Mouse (Mus musculus) CD8-positive naive resting alpha-beta T cell, adult 57 days (primary cell): ENCODE measurements around the gene Hectd3. TPM values are rescaled to one million over a fixed set of nuclear protein-coding genes. Genes with fewer than 3 reads are reported as not detected.

Source experiments
- total RNA-seq: library from RNA; stranded (reverse); gene quantifications from one replicate; pipeline ENCODE4 v1.2.4, GENCODE M21; 2023

Hectd3 gene
- total RNA-seq = 38.4 TPM

DNA sequence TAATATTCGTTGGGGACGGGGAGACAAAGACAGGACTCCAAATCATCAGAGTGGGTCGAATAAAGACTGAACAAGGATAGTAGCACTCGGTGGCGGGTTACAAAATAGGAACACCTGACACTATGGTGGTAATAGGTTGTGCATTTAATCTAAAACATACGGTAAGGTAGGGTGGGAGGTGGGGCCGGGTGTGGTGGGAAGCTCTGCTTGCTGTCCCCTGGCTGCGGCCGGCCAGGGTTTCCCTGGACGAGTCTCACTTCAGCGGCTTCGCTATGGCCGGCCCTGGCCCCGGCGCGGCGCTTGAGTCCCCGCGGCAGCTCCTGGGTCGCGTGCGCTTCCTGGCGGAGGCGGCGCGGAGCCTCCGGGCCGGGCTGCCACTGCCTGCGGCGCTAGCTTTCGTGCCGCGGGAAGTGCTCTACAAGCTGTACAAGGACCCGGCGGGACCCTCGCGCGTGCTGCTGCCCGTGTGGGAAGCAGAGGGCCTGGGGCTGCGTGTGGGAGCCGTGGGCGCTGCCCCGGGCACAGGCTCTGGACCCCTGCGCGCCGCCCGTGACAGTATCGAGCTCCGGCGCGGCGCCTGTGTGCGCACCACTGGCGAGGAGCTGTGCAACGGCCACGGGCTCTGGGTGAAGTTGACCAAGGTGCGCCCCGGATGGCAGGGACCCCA is at the start of gene Hectd3:
Hectd3 (plus strand) TSS at position 187 of the 667 bp plus-strand sequence.

DNA sequence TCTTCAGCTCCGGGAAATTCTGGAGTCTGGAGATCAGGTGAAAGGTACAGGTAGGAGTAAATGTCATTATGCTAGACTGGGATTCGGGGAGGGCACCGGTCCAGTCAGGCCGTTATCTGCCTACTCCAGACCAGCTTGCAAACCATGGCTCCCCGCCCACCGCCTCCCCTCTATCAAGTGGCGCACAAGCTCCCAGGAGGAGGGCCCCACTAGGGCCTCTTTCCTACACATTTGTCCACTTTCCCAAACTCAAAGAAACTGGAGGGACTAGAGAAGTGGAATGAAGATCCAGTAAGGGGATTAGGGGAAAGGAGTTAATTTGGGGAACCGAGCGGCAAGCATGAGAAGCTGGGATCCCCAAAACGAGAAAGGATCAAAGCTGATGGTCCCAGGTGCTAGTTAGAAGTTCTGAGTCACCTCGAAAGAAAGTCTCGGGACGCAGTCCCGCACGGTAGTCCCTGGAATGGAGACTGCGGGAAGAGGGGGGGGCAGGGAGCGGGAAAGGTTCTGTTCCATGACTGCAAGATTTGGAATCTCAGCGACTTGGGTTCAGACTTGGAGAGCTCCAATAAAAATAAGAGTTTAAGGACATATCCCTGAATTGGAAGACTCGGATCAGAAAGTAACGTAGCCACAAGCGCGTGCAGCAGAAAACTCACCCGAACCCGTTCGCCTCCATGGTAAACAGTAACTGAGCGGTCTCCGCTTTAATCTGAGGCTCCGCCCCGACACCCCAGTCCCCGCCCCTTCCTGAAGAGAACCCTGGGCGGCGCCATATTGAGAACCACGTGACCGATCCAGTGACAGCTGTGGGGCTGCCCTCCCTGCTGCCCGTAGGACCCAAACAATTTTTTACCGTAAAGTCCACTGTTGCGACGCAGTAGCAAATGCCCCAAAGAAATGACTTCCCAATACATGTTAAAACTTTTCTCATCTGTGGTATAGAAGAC is 1.2 kb upstream of the Hectd3 start, which contains the start of gene Urod:
Urod (minus strand) TSS at position 742 of the 950 bp plus-strand sequence.

DNA sequence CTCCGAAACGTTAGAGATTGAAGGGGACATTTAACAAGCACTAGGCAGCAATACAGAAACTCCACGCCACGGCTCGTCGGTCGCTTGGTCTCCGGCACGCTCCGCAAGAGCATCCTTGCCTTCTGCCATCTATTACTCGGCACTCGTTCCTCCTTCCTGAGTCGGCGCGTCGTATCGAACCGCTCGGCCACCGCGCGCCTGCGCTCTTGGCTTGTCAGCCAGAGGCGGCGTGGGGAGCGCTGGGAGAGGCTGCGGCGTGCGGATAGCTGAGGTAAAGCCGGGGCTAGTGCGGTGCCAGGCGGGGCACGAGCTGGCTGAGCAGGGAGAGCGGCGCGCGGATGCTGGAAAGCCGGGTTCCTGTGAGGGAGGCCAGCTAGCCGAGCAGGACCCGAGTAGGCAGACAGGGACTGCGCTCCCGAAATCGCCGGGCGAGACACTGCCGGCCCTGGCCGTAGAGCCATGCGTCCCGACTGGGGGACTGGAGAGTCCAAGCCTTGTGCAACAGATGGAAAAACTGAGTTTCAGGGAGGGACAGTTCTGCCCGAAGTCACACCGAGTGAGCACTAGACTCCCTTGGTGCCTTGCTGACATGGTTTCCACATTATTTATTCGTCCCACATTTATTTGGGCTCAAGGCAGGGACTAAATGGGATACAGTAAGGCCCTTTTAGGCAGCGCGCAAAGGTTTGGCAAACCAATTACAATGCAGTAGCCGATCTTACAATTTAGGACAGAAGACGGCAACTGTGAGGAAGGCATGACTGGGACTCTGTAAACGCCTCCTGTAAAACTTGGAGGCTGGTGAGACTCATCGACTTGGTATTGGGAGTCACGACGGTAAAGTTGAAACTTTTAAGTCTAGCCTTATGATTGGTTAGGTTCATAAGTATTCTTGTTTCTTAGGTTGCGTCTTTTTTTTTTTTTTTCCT is 24.4 kb downstream of the Hectd3 start, which contains the start of gene Eif2b3:
Eif2b3 (plus strand) TSS at position 197 of the 929 bp plus-strand sequence.

Other genes starting within 250 kb of the Hectd3 start
- 53.9 TPM for gene Toe1, start 187.7 kb upstream of the Hectd3 start, total RNA-seq
- gene Mutyh, start 187.6 kb upstream of the Hectd3 start, total RNA-seq = 14.4 TPM
- not detected for gene Hpdl, start 173.6 kb upstream of the Hectd3 start, total RNA-seq
- 0.12 TPM for gene Zswim5, start 117.9 kb upstream of the Hectd3 start, total RNA-seq
- 47.8 TPM for gene Urod, start 904 bp upstream of the Hectd3 start, total RNA-seq
- gene Eif2b3, start 24.1 kb downstream of the Hectd3 start, total RNA-seq = 25.8 TPM
- gene Ptch2, start 100.8 kb downstream of the Hectd3 start, total RNA-seq = not detected
- 29.3 TPM for gene Btbd19, start 130.4 kb downstream of the Hectd3 start, total RNA-seq
- not detected for gene Tctex1d4, start 131.5 kb downstream of the Hectd3 start, total RNA-seq
- gene Plk3, start 138.6 kb downstream of the Hectd3 start, total RNA-seq = 50.8 TPM
- gene Rps8, start 160.9 kb downstream of the Hectd3 start, total RNA-seq = 3,102 TPM
- not detected for gene Kif2c, start 187.3 kb downstream of the Hectd3 start, total RNA-seq